Mouse (Mus musculus) C2C12 (cell line): ENCODE data around the gene Malrd1.

Experiments
- CEBPB ChIP-seq: IDR thresholded peaks from one replicate; pipeline ENCODE4 v1.6.1; 2011; ENCODE audit warnings: low read depth, mild to moderate bottlenecking, control low read depth, moderate library complexity
- CTCF ChIP-seq: IDR thresholded peaks from one replicate; pipeline ENCODE4 v1.5.1; 2011; ENCODE audit not compliant: control insufficient read depth, insufficient read depth, insufficient read length
- MYOD1 ChIP-seq: IDR thresholded peaks from one replicate; pipeline ENCODE4 v1.6.1; 2011; ENCODE audit warnings: low read depth; ENCODE audit not compliant: control insufficient read depth, insufficient read length
- MYOG ChIP-seq: IDR thresholded peaks from one replicate; pipeline ENCODE4 v1.6.1; 2011; ENCODE audit not compliant: control insufficient read depth, insufficient read length; ENCODE audit errors: extremely low read depth
- USF1 ChIP-seq: IDR thresholded peaks from one replicate; pipeline ENCODE4 v1.6.1; 2011; ENCODE audit warnings: low read depth, mild to moderate bottlenecking, control low read depth, moderate library complexity

DNA sequence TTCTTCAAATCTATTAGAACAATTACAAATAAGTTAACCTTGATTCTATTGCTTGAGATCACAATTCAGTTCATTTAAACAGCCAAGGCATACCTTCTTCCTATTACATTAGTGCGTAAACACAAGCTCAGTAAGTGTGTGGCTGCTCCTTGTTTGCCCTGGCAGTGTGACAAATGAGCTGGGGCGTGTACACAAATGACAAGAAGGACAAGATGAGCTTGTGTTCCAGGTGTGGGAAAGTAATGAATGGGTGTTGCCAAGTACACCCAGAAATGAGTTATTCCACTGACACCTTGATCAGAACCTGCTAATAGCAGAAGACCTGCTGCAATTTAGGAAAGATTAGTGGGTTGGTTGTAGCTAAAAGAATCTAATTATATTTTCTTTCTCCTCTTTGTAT is 683.7 kb downstream of the Malrd1 start:
- TF ChIP-seq CTCF, result no peak
- TF ChIP-seq USF1, result no peak
- no peak for TF ChIP-seq MYOG
- no peak for TF ChIP-seq CEBPB
- TF ChIP-seq MYOD1, result no peak
